Mouse (Mus musculus): Measurements from ENCODE around the gene Pagr1b.

Pagr1b gene

DNA sequence TGATC lies at the start of gene Pagr1b:
Gene Pagr1b, minus strand, starts transcription at position 4 of the 5 bp plus-strand sequence.
- no peak for DNase-seq (ENCODE audit: low spot score in 2 of 2)

DNA sequence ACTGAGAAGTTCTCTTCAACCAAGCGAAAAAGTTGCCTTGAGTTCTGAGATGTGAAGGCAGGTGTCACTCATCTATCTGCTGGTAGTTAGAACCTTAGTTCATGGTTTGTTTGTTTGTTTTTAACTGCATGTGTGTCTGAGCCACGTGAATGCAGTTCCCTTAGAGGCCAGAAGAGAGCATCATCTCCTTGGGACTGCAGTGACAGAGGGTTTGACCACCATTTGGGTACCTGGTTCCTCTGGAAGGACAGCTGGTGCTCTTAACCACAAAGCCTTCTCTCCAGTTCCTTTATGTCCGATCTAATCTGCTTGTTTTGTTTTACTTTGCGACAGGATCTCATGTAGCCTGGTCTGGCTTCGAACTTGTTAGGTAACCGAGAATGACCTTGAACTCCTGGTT lies 49.3 kb upstream of the Pagr1b start:
- no peak for DNase-seq (ENCODE audit: low spot score in 2 of 2)

DNA sequence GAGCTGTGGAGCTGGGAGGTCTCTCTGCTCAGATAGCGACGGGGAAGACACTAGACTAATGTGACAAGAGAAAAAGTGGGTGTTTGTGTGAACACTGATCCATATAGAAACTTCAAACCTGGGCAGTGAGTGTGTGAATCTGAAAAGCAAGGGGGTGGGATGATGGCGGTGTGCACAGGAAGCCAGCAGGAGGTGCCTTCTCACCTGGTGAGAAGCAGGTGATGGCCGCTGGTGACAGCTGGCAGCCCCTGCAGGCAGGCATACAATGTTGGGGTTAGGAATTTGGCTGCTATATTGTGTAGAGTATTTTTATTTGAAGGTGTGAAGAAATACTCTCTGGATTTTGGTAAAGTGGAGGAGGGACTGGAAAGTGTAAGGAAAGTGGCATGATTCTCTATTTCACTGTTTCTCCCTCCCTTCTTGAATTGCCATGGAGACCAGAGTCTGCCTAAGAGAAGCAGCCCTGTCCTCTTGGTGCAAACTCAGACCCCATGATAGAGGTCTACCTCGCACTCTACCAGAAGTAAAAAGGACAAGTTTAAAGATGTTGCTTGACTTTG lies 38.8 kb upstream of the Pagr1b start:
- DNase-seq (ENCODE audit: low spot score in 2 of 2) = peak; percentile 17 to 29

DNA sequence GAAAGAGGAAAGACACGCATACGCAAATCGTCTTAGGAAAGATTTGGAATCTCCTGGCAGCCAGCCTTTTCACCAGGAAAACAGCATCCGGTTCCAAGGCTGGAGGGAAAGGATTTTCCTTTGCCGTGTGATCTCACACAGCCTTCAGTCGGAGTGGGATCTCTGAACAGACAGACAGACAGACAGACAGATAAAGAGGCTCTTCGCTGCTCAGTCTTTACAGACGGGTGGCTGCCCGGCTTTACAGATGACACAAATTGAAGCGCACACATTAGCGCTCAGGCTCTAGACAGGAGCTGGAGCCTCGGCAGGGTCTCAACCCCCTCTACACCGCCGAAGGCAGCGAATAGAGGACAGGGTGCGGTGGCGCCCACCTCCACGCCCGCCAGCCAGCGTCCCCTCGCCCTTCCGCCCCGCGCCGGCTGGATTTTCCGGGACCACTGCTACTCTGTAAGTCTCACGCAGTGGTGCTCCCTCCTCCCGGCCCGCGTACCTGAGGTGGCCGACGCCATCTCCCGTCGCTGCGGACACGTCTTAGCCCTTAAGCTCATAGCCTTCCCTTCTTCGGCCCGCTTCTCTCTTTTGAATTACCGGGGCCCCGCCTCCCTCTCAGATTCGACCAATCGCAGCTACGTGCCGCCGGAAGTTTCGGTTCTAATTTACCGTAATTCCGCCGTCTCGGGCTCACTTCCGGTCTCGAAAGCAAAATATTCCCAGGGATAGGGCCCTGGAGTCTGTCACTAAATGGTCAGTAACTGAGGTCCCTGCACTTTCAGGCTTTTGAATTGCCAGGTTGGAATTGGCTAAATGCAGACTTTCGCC lies 25.8 kb upstream of the Pagr1b start, which contains the start of gene Kif22:
Gene Kif22, minus strand, starts transcription at position 621 of the 822 bp plus-strand sequence.
- DNase-seq (ENCODE audit: low spot score in 2 of 2) = peak; percentile 87 to 91

DNA sequence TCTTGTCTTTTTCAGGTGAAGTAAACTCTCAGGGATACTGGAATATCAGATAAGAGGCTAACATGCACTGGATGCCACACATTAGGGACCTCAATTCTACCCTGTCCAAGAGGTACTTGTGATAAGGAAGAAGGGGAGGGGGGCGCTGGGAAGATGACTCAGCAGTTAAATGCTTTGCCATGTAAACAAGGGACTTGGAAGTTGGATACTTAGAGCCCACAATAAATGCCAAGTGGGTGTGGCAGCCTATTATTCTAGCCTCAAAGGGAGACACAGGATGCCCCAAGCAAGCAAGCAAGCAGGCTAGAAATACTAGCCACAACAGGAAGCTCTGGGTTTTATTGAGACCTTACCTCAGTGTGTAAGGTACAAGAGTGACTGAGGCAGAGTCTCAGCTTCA lies 15.0 kb upstream of the Pagr1b start:
- no peak for DNase-seq (ENCODE audit: low spot score in 2 of 2)

DNA sequence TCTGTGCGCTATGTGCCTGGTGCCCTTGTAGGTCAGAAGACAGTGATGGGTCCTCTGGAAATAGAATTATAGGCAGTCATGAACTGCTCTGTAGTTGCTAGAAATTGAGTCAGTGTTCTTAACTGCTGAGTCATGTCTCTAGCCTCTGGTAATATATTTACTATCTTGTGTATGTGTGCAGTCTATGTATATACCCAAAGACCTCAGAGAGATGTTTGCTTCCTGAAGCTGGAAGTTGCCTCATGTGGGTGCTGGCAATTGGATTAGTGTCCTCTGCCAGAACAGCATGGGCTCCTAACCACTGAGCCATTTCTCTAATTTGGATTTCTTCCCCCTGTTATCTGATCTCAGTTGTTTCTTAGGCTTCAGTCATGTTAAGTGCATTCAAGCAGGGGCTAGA lies 13.9 kb upstream of the Pagr1b start:
- DNase-seq (ENCODE audit: low spot score in 2 of 2) = no peak

DNA sequence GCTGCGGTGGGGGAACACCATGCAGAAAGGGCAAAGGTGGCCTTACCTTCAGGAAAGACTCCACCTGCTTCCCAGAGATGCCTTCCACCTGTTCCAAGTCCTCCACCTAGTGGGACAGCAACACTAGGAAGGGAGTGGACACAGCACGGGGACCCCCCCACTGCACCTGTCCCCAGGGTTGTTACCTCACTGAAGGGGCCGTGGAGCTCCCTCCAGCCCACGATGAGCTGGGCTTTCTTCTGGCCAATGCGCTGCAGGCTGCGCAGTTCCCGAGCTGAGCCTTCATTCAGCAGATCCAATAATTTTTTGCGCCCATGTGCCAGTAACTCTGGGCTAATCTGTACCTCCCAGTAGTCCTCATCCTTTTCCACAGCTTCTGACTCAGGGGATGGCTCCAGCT lies 11.6 kb upstream of the Pagr1b start:
- DNase-seq (ENCODE audit: low spot score in 2 of 2) = peak in 1 of 2 experiments; percentile 45

DNA sequence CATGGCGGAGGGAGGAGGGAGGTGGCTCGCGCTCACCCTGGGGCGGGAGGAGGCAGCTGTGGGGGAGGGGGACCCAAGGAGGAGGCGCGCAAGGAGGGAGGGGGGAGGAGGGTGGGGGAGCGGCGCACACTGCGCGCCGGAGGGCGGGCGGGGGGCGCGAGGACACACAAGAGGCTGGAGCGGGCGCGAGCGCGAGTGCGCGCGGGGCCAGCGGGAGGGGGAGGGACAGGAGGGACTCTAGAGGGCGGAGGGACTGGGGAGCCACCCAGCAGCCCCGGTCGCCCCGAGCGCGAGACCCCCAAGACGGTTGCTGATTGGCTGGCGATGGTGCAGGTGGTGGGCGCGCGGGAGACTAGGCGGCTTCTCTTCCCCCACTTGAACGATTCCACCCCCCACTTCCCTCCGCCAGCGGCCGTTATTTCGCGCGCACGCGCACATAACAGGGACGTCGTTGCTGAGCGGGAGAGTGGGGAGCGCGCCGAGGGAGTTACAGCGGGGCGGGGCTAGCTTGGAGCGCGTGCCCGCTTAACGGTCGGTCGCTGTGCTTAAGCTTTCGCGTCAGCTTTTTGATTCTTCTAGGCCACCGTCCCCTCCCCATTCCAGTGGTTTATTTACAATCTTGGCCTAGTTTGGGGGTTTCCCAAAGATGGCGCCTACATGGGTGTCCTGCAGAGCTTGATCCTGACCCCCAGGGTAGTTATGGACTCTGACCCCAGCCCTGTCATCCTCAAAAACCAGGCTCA lies 10.9 kb upstream of the Pagr1b start, which contains the start of gene Maz:
Gene Maz, minus strand, starts transcription at position 54 of the 743 bp plus-strand sequence.
- DNase-seq (ENCODE audit: low spot score in 2 of 2) = peak; percentile 99

DNA sequence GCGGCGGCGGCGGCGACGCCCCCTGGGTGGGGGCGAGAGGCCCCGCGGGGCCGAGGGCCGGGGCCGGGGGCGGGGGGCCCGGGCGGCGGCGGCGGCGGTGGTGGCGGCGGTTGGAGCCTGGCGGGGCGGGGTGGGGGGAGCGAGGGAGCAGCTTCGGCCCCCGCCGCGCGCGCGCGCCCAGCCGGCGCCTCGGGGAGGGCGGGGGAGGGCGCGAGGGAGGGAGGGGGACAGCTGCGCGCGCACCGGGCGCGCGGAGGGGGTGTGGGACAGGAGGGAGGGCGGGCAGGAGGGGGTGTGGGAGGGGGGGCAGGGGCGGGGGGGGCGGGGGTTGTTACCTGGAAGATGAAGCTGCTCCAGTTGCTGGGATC lies 10.3 kb upstream of the Pagr1b start:
- no peak for DNase-seq (ENCODE audit: low spot score in 2 of 2)

DNA sequence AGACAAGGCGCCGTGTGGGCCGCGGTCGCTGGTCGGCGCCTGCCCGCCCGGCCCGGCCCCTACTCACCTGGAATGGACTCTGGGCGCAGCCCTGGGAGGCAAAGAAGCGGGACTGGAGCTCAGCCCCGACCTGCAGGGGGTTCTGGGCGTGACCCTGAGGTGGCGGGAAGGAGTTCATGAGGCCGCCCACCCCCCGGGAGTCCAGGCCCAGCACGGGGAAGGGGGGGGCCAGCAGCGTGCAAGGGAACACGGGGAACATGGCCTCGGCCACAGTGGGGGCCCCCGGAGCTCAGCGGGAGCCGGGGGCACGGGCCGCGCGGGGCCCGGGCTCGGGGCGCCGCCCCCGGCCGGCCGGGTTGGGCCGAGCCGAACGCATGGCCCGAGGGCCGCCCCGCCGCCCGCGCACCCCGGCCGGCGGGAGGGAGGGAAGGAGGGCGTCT lies 9.9 kb upstream of the Pagr1b start:
- peak in 1 of 2 experiments; percentile 39 for DNase-seq (ENCODE audit: low spot score in 2 of 2)

DNA sequence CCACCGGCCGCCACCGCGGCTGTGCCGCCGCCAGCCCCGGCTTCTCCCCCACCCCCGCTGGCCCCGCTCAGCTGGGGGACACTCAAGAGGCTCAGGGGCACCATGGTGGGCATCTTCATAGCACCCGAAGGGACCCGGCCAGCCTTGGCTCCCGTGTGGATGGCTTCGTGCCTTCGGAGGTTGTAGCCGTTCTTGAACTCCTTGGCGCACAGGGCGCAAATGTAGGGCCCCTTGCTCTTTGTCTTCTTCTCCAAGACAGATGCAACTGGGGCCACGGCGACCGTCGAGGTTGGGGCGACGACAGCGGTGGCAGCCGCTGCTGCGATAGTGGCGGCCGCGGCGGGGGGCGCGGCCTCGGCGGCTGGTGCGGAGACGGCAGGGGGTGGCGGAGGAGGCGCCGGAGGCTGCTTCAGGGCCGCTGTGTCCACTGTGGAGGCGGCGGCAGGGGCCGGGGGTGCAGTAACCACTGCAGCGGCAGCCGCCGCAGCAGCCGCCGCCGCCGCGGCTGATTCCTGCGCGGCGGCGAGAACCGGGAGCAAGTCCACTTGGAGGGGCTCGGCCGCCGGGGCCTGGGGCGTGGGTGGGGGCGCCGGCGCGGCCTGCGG lies 9.4 kb upstream of the Pagr1b start:
- no peak for DNase-seq (ENCODE audit: low spot score in 2 of 2)

DNA sequence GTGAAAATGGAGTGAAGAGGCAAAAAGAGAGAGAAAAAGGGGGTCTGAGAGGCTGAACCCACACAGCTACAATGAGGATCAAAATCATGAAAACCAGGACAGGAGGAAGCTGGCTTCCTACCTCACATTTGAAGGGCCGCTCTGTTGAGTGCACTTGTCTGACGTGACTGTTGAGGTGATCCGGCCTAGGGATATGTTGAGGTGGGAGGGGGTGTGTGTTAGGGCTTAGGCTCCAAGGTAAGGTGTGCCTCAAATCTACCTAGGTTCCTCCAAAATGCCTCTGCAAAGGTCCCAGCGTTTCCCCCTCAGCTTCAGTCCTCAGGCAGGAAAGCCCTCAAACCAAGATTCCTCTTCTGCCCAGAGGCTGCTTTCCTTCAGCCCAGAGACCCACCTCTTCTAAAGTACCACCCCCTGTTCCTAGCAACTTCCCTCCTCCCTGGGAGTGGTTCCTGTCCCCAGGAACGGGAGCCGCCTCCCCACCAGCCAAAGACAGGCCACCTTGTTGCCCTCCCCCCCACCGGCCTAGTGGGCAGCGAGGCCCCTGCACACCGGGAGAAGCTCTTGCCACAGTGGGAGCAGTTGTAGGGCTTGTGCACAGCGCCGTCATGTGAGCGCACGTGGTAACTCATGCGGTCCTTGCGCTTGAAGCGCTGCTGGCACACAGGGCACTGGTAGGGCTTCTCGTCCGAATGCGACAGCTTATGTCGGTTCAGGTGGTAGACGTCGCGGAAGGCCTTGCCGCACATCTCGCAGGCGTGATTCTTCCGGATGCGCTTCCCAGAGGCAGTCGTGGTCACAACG lies 8.7 kb upstream of the Pagr1b start:
- peak; percentile 75 to 84 for DNase-seq (ENCODE audit: low spot score in 2 of 2)

DNA sequence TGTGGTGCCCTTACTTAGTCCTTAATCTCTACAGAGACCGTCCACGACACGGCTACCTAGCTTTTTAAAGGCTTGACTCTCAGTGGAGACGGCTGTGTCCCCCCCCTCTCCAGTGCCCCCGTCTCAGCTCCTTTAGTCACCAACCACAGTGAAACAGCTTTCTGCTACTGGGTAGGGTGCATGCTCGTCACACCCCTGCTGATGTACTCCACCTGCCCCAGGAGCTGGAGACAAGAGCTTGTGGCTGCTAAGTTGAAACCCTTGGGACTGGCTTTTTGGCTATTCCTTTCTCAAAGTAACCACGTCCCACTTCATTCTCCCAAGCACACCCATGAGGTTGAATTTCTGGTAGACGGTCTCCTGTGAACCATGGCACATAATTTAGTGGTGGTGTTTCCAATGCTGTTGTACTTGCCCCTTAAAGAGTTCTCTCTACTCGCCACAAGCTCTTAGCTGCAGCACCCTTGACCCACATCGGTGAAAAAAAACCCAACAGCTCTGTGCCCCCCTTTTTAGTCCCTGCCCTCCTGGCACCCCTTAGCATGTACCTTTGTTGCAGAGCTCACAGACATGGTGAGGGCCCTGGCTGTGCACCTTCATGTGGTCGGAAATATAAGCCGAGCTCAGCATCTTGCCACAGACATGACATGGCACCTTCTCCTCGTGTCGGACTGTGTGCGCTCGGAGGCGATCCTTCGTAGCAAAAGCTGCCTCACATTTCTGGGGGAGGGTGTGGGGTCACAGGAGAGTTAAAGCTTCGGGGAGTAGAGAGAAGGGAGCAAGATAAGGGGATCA lies 7.8 kb upstream of the Pagr1b start:
- peak in 1 of 2 experiments; percentile 12 for DNase-seq (ENCODE audit: low spot score in 2 of 2)

DNA sequence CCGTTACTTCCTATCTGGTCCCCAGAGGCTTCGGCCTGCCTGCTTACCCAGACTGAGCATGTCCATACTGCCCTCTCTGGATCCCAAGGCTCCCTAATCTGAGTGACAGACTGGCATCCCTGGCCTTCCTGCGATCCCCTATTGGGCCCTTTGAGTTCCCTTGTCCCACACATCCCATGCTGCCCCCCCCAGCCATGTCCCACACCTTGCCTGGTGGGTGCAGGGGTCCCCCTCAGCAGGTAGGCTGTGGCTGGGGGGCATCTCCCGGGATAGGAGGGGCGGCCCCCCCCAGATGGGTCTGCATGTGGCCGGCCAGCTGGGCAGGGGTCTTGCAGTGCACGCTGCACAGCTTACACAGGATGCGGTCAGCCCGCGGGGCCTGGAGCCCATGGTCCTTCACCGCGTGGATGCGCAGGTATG lies 7.0 kb upstream of the Pagr1b start:
- no peak for DNase-seq (ENCODE audit: low spot score in 2 of 2)

DNA sequence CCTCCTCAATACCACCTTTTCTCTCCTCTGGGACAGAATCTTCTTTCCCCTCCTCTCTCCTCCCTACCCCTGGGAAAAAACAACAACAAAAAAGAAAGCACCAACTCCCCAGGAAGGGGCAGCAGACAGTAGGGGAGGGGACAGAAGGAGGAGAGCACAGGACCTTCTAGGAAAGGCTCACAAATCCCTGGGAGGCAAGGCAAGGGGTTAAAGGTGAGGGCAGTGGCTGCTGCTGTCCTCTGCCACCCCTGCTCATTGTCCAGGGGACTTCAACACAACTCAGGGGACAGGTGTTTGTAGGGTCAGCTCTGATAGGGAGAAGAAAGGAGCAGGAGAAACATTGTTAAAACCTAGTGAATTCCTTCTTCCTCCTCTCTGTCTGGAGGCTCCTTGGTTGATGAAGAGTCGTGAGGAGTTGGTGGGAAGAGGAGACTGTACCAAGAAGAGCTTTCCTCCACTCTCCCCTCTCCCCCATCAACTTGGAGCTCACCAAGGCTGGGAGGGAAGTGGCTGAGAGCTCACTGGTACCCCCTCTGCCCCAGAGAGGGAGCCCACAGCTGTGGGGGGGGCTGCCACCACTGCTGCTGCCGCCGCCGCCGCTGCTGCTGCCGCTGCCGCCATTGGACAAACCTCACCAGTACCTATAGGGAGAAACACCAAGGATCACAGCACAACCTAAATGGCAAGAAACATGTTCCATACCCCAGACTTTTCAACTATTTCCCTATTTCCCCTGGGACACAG lies 6.4 kb upstream of the Pagr1b start:
- DNase-seq (ENCODE audit: low spot score in 2 of 2) = no peak

DNA sequence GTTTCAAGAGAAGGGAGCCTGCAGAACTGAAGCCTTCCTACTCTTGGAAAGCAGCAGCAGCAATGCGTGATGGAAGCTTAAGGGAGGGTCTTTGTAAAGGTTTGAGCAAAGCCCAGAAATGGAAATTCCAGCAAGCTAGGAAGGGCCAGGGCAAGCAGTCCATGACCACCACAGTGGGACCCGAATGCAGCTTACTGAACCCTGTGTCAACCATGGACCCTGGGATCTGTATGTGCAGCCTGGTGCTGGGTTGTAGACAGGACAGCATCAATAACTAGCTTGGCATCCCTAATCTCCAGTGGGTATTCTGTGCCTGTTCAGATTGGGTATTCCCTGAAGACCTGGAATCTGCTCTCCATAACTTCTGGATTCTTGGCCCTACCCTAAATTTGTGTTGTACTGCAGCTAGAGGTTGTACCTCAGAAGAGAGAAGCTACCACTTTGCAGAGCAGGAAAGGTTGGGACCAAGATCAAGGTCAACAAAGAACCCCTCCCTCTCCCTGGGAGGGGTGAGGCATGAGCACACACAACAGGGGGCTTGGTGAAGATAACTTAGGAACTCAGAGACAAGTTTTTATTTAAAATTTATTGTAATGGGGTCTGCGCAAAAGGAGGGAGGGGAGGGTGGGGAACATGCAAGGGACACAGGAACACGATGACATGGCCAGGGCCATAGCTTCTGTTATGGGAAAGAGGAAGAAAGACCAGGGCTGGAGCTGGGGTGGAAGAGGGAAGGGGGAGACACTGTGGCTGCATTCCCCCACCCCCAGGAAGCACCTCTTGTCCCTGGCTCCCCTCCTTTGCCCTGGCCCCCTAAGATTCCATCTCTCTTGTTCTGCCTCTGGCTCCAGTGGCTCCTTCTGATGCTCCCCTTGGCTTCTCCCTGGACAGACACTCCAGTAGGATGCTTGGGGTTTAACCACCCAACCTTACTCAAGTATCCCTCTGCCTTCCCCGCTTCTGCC lies 5.6 kb upstream of the Pagr1b start:
- DNase-seq (ENCODE audit: low spot score in 2 of 2) = peak in 1 of 2 experiments; percentile 46

DNA sequence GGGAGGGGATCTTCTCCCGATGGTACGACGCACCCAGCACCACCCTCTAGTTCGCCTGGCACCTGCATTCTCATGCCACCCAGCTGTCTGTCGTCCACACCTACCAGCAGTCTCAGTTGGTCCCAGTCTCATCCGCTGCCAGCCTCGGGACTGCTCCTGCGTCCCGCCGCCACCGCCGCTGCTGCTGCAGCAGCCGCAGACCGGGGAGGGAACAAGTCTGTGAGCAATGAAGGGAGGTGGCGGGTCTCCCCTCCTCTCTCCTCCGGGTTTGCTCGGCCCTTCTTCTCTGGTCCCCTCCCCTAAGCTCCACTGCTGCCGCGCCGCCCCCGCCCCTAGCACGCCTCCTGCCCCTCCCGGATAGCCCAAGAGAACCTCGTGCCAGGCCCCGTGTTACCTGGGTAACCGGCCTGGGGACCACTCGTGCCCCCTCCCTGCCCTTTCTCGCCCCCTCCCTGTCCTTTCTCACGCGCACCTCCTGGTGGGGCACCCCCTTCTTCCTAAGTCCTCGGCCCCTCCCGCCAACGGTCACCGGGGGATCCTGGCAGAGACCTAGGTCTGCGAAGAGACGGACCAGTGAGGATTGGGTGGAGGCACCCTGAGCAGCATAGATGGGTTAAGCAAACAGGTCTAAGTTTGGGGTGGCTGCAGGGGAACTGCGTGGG lies 4.7 kb upstream of the Pagr1b start, which contains the start of the genes Gm42742 and Prrt2:
Gene Gm42742, minus strand, starts transcription at position 197 of the 662 bp plus-strand sequence.
Gene Prrt2, minus strand, starts transcription at position 311 of the 662 bp plus-strand sequence.
- DNase-seq (ENCODE audit: low spot score in 2 of 2) = peak; percentile 71 to 75

DNA sequence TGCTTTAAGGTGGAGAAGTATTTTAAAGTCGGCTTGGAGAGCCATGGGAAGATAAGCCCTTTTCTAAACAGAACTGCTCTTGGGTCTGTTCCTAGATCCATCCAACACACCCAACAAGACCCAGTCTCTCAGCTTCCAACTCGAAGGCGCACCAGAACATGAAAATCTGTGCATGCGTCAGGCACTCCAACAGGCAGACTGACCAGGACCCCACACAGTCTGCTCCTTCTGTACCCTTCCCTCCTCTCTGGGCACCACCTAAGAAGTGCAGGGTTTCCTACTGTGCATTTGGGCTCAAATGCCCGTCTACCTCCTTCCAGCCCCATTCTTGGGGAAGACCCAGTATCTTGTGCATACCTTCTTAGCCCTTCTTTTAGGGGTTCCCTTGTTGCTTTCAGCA lies 4.2 kb upstream of the Pagr1b start:
- no peak for DNase-seq (ENCODE audit: low spot score in 2 of 2)

DNA sequence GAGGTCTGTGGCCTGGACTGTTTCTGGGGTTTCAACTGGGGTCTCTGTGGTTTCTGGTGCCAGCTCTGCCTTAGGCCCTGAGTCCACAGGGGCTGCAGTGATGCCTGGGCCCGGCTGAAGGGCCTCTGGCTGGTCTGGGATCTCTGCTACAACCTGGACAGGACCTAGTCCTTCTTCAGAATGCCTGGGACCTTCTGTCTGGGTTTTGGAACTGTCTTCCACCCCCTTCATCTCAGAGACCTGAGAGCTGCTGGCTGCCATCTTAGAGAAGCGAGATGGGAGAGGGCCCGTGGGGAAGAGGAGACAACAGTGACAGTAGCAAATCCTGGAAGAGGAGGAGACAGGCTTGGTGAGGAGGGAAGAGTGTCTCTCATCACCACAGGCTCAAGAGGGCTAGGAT lies 3.7 kb upstream of the Pagr1b start:
- peak in 1 of 2 experiments; percentile 36 for DNase-seq (ENCODE audit: low spot score in 2 of 2)

Data from frontal cortex, postnatal 36 days (tissue).